Mouse (Mus musculus): ENCODE data around the gene Gimap1.

Gene Gimap1

DNA sequence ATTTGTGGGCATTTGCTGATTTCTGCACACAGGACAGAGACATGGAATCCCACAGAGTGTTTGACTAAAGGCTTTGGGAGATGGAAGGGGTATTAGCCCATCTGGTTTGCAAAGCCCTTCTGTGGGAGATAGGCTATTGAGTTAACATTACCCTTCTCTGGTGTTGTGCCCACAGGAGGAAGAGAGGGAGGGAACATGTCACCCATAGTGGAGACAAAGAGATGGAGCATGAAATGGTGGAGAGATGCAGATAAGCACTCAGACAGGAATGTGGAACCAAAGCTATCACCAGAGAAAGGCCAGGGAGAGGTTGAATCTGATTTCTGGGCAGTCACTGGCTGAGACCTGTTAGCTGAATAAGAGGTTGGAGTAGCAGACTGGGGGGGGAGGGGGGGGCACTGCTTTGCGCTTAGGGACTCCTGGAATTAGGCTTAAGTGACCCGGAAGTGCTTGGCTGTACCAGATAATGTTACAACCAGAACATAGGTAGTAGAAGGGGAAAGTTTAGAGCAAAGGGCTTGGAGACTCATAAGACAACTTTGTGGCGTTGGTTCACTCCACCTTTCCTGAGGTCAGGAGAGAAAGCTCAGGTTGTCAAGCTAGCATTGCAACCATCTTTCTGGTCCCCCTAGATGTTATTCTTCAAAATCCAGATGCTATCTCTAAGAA is 1.8 kb downstream of the Gimap1 start:
- no peak for DNase-seq

DNA sequence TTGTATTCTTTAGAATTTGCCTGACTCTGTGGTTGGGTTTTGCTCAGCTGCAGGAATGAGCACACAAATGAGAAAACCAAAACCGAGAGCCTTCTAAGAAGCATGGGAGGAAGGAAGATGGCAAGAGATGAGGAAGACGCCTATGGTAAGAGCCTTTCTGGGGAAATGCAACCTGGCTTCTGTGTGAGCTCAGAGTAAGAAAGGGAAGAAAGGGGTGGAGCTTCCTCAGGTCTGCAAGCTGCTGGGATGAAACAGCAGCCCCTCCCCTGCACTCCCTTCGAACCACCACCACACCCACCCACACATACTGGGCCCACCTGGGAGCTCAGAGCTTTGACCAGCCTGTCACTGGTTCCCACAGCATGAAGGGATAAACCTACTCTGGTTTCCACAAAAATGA is 2.4 kb downstream of the Gimap1 start:
- no peak for DNase-seq

- no peak for DNase-seq
Measured at GRCm38 (mm10) chr6:48741711-48742206, 2.9 kb downstream of the Gimap1 start.

- DNase-seq = peak; percentile 20 to 53
Measured at GRCm38 (mm10) chr6:48742422-48743351, 3.8 kb downstream of the Gimap1 start.

DNA sequence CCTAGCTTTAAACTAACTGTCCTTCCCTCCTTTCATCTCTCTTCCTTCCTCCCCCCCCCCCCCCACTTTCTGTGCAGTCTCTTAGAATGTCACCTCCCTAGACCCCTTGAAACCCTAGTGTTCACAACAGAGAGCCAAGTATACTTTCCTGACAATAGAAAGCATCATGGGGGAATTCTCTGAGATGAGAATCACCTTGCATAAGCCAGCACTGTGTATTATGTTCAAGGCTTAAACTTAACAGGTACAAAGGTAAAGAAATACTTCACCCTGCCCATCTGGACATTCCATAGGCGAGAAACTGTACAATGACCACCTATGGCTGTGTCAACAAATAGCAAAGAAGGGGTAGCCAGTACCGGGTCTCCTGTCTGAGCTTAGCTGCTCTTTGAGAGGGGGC is 6.6 kb downstream of the Gimap1 start:
- no peak for DNase-seq

DNA sequence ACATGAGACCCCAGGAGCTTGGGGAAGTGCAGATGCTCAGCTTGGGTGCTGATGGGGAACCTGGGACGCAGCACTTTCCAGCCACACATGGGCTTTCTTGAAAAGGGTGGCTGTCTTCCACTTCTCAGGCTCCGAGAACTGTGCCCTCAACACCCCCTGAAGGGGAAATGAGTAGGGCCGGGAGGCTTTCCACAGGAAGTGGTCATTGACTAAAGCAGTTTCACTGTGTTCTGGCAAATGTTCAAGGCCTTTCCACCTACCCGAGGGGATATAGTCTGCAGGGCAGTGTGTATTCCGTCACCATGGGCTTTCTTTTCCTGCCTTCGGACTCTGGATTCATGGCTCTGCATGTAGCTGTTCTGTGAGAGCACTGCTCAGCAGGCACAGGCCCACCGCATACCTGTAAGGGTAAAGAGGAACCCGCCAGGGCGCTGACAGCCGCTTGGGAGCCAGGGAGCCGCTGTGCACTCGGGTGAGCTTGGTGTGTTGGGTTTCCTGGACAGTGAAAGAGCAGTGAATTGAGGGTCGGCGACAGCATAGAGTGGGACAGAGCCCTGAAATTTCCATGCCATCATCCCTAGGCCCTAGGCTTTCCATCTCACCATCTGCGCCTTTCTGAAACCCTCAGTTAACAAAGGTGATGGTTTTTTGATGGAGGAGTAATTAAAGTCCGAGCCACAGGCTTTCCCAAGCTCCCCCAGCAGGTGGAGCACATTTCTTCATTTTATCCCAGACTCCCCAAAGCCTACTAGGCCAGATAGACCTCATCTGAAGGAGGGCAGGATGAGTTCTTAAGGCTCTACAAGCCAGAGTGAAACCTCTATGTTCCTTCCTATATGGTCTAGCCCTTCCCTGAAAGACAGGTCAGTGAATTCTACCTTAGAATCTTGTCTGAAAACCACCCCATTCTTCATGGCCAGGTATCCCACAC is 7.4 kb downstream of the Gimap1 start, which contains the start of gene Gimap5:
TSS of gene Gimap5 (plus strand) at position 239 of the 931 bp plus-strand sequence.
- DNase-seq = peak; percentile 68 to 69

DNA sequence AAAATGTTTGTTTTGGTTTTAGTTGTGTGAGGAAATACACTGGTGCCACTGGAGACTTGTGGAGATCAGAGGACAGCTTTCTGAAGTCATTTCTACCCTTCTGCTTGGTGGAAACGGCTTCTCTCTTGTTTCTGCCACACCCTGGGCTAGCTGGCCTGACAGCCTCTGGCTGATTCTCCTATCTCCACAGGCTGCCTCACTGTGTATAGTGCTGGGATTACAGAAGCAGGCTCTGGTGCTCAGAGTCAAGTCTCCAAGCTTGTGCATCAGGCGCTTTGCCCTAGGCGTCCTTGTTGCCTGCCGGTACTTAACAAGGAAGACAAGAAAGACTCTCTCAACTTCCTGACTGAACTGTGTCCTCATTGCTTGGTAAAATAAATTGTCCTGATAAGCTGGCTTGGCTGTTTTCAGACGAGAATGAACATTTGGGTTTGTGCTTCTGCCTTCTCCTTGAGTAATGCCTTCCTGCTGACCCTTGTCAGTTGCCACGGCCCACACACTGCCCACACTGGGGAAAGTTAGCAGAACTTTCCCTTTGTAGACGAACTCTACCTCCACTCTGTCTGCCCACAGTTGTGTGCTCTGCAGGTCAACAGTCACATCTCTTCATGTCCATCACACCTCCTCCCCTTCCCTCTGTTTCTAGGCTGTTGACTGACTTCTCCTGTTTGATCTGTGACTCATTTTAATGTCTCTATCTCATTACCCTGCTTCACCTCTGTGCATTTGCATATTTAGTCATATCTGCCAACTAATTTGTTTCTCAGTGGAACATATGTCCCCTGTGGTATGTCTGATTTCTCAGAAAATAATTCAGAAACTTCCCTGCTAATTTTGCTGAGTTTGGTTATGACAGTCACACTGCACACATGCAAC is 8.5 kb downstream of the Gimap1 start:
- peak; percentile 33 to 48 for DNase-seq

- no peak for DNase-seq
Measured at GRCm38 (mm10) chr6:48763567-48764270, 24.9 kb downstream of the Gimap1 start.

GRCm38 (mm10) chr6:48764496-48764895 is 25.6 kb downstream of the Gimap1 start:
- DNase-seq = no peak

DNA sequence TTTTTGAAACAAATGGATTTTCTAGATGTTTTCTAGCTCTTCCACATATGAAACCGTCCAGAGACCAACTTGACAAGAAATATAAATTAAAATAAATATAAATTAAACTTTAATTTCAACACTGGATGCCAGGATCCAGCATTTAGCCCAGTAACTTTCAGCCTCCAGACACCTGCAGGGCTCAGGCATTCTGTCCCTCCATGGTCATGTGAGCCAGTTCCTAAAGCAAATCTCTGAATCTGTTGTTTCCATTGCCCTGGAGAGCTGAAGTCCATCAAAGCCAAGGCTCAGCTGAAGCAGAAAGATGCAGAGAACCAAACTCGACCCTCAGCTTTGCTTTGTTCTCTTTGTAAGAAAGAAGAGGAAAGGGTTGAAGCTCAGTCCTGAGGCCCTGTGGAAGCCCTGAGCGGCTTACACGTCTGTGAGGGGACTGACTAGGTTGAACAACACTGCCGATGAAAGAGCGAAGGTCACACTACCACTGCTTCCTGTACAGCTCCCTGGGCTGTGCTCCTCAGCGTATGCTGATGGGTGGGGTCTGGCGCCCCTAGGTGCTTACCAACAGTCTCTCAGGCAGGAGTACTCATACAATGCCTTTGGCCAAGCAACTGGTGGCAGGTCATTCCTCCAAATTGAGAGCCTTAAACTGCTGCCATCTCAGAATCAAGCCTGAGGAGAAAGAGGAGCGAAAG is 29.5 kb downstream of the Gimap1 start:
- DNase-seq = peak in 1 of 2 experiments; percentile 42

GRCm38 (mm10) chr6:48768933-48769332 is 30.1 kb downstream of the Gimap1 start:
- DNase-seq = no peak

DNA sequence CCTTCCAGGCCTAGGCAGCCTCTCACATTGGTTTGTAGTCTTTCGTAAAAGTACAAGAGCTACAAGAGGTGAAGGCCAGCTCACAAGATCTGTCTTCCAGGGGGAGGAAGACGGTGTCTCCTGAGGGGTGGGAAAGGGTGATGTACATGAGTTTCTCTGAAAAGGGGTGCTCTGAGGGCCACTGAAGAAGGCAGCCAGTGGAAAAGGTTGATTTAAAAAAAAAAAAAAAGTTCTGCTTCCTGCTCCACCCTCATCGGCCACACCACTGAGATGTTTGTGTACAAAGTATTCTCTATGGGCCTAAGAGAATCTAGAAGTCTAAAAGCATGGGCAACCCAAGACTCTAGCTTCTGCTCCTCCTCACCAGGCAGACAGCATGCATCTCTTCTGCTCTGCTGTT is 31.8 kb downstream of the Gimap1 start, which contains the start of gene Gimap3:
TSS of gene Gimap3 (minus strand) at position 156 of the 400 bp plus-strand sequence.
- DNase-seq = no peak

DNA sequence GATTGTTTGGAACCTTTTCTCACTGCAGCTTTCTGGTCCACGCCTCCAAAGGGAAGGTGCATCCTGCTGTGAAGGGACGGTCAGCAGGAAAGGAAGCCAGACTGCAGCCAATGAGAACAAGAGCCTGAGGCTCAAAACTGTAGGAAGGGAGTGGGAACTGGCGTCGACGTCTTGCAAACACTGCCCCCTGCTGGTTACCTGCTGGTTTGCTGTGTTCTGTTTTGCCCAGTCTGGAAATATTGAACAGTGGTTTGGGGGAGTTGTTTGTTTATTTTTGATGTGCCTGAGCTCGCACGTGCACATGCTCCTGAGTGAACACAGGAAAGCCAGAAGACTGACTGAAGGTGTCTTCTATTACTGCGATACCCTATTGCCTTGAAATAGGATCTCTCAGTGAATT is 33.2 kb downstream of the Gimap1 start:
- DNase-seq = peak; percentile 77 to 86

DNA sequence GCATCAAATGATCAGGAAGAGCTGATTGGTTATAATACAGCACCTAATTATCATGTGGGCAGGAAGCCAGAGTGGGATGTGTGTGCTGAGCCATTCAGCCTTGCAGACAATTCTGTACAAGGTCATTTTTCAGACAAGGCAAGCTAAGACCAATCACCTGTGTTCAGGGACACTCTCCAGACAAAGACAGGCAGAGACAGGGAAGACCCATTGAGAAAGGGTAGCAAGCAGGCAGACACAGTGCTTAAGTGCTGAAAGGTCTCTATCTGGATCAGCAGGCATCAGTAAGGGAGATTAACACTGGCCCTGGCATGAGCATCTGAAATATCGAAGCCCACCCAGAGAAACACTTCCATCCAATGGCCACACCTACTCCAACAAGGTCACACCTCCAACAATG is 45.6 kb downstream of the Gimap1 start:
- no peak for DNase-seq

- peak in 1 of 2 experiments; percentile 24 for DNase-seq
Measured at GRCm38 (mm10) chr6:48785189-48785588, 46.3 kb downstream of the Gimap1 start.

DNA sequence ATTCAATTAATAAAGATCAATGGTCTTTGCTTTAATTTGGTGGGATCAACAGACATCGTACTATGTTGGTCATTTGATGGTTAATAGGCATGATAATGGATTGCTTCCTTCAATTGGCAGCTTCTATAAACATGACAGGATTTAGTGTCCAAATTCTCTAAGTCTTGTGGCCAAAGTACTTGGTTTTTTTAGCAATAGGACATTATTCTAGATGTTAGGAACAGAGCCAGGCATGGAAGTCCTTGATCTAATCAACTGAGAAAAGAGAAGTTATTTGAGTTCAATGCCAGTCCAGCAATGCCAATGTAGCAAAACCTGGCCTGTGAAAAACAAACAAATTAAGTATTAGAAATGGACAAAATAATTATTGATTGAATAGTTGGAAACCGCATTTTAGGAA is 46.7 kb downstream of the Gimap1 start:
- DNase-seq = no peak

DNA sequence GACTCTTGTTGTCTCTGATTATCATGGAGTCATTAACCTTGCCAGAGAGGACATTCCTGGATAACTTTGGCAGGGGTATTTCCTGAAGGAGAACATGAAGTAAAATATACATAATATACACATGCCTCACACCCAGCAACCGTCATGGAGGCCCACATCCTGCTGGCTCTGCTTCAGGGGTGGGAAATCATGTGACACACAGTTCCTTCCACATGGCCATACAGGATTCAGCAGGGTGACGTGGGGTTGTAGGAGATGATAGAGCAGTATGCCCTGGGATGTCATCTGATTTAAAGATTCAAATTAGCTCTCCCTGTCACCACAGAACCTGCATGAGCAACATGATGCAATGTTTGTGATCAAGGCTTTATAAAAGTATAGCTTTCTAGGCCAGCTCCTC is 49.0 kb downstream of the Gimap1 start:
- DNase-seq = no peak

Data from lung, postnatal 4 days (tissue).